Mouse (Mus musculus): ENCODE data around the gene Fcmr. TPM values are rescaled to one million over a fixed set of nuclear protein-coding genes. Genes with fewer than 3 reads are reported as not detected.

The Fcmr gene
- polyA plus RNA-seq, 1 experiment from 2014 or later: 0.72 TPM

DNA sequence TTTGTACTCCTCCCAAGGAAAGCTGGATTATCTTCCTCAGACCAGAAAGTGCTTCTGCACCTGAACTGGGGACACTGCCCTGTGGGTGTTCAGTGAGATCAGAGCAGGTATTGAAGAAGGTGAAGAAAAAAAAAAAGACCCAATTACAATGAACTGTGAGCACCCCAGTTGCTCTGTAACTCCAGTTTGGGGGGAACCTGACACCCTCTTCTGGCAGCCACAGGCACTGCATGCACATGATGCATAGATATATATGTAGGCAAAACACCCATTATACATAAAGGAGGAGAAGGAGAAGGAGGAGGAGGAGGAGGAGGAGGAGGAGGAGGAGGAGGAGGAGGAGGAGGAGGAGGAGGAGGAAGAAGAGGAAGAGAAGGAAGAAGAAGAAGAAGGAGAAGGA lies 61.0 kb downstream of the Fcmr start:
- H3K9me3 ChIP-seq: no peaks in the 10 kb centered on the region
- H3K27me3 ChIP-seq (replicated peaks): no peaks in the 10 kb centered on the region
- no peaks in the 10 kb centered on the region for H3K36me3 ChIP-seq (replicated peaks)
- H3K4me3 ChIP-seq: no peak overlapping the region
- H3K4me2 ChIP-seq: no peak overlapping the region
- no peak overlapping the region for H3K27ac ChIP-seq
- H3K4me1 ChIP-seq: no peaks in the 10 kb centered on the region
- ATAC-seq (replicated peaks): no peak
- no peak overlapping the region for H3K9ac ChIP-seq

Other genes with a start within 250 kb of the Fcmr start
- gene Zp3r, start 236.0 kb upstream of the Fcmr start, polyA plus RNA-seq (2015; fragmentation: Nextera tagmentation; extraction: Ambion mirVana): not detected in 2 replicates
- not detected in 2 replicates for gene C4bp, start 204.0 kb upstream of the Fcmr start, polyA plus RNA-seq (2015; fragmentation: Nextera tagmentation; extraction: Ambion mirVana)
- 0.14 TPM in 1 of 2 replicates, not detected in the other for gene Gm29427, start 149.9 kb upstream of the Fcmr start, polyA plus RNA-seq (2015; fragmentation: Nextera tagmentation; extraction: Ambion mirVana)
- 17.6 TPM in 2 replicates for gene Yod1, start 148.3 kb upstream of the Fcmr start, polyA plus RNA-seq (2015; fragmentation: Nextera tagmentation; extraction: Ambion mirVana)
- gene Pfkfb2, start 136.4 kb upstream of the Fcmr start, polyA plus RNA-seq (2015; fragmentation: Nextera tagmentation; extraction: Ambion mirVana): 22.2 and 25.5 TPM in 2 replicates
- 0.26 and 0.56 TPM in 2 replicates for gene AA986860, start 133.7 kb upstream of the Fcmr start, polyA plus RNA-seq (2015; fragmentation: Nextera tagmentation; extraction: Ambion mirVana)
- not detected in 2 replicates for gene Fcamr, start 64.8 kb upstream of the Fcmr start, polyA plus RNA-seq (2015; fragmentation: Nextera tagmentation; extraction: Ambion mirVana)
- not detected in 2 replicates for gene Pigr, start 39.0 kb upstream of the Fcmr start, polyA plus RNA-seq (2015; fragmentation: Nextera tagmentation; extraction: Ambion mirVana)
- not detected in 2 replicates for gene Il24, start 21.8 kb downstream of the Fcmr start, polyA plus RNA-seq (2015; fragmentation: Nextera tagmentation; extraction: Ambion mirVana)
- gene Il20, start 45.8 kb downstream of the Fcmr start, polyA plus RNA-seq (2015; fragmentation: Nextera tagmentation; extraction: Ambion mirVana): not detected in 2 replicates
- gene Il19, start 74.4 kb downstream of the Fcmr start, polyA plus RNA-seq (2015; fragmentation: Nextera tagmentation; extraction: Ambion mirVana): not detected in 2 replicates
- not detected in 2 replicates for gene Il10, start 154.2 kb downstream of the Fcmr start, polyA plus RNA-seq (2015; fragmentation: Nextera tagmentation; extraction: Ambion mirVana)
- 17.9 and 22.2 TPM in 2 replicates for gene Mapkapk2, start 232.2 kb downstream of the Fcmr start, polyA plus RNA-seq (2015; fragmentation: Nextera tagmentation; extraction: Ambion mirVana)